Mouse (Mus musculus): Measurements from ENCODE around the gene Morc3. TPM values are rescaled to one million over a fixed set of nuclear protein-coding genes. Genes with fewer than 3 reads are reported as not detected.

Morc3 gene
- polyA plus RNA-seq, 1 experiment from 2014 or later = 11.7 TPM

GRCm38 (mm10) chr16:93799071-93799470 lies 32.9 kb upstream of the Morc3 start:
- 65% methylated on average over 3 of the region's 3 CpGs for WGBS (ENCODE audit: insufficient replicate concordance)
- DNase-seq (no peak), ATAC-seq (no peak)
- Histone ChIP-seq H3K36me3 (replicated peaks; ENCODE audit: insufficient read depth, low read length) (peaks cover 13% of the 10 kb centered on the region), H3K4me1 (ENCODE audit: insufficient read depth) (peaks cover 24% of the 10 kb centered on the region), H3K4me3 (ENCODE audit: low read depth, low read length) (no peak overlapping the region), H3K9ac (replicated peaks) (no peak overlapping the region), H3K27ac (ENCODE audit: low read depth) (0 out of 2 replicates have a peak overlapping the region, but pooled peaks have one; percentile 49), H3K9me3 (ENCODE audit: low read length) (no peaks in the 10 kb centered on the region), H3K4me2 (ENCODE audit: low read depth, low read length) (no peak overlapping the region), H3K27me3 (ENCODE audit: insufficient read depth, low read length) (no peaks in the 10 kb centered on the region)
- TF ChIP-seq EP300 (IDR thresholded peaks at IDR 0.05; ENCODE audit: low read depth) = no peak
- no peak for TF ChIP-seq CTCF (IDR thresholded peaks at IDR 0.05; ENCODE audit: low read depth)

GRCm38 (mm10) chr16:93799936-93800335 lies 32.0 kb upstream of the Morc3 start:
- ATAC-seq (no peak), DNase-seq (no peak)
- Histone ChIP-seq H3K27me3 (ENCODE audit: insufficient read depth, low read length) (no peaks in the 10 kb centered on the region), H3K4me2 (ENCODE audit: low read depth, low read length) (no peak overlapping the region), H3K4me1 (ENCODE audit: insufficient read depth) (peaks cover 24% of the 10 kb centered on the region), H3K9ac (replicated peaks) (no peak overlapping the region), H3K9me3 (ENCODE audit: low read length) (no peaks in the 10 kb centered on the region), H3K27ac (ENCODE audit: low read depth) (no peak overlapping the region), H3K36me3 (replicated peaks; ENCODE audit: insufficient read depth, low read length) (peaks cover 17% of the 10 kb centered on the region), H3K4me3 (ENCODE audit: low read depth, low read length) (no peak overlapping the region)
- TF ChIP-seq EP300 (IDR thresholded peaks at IDR 0.05; ENCODE audit: low read depth) (no peak), CTCF (IDR thresholded peaks at IDR 0.05; ENCODE audit: low read depth) (no peak)
- 90% methylated on average over 16 of the region's 16 CpGs for WGBS (ENCODE audit: insufficient replicate concordance)

GRCm38 (mm10) chr16:93807167-93807566 lies 24.8 kb upstream of the Morc3 start:
- no peak for ATAC-seq
- Histone ChIP-seq H3K27me3 (ENCODE audit: insufficient read depth, low read length) (no peaks in the 10 kb centered on the region), H3K27ac (ENCODE audit: low read depth) (no peak overlapping the region), H3K9ac (replicated peaks) (no peak overlapping the region), H3K4me1 (ENCODE audit: insufficient read depth) (peaks cover 13% of the 10 kb centered on the region), H3K36me3 (replicated peaks; ENCODE audit: insufficient read depth, low read length) (peaks cover 30% of the 10 kb centered on the region), H3K4me2 (ENCODE audit: low read depth, low read length) (no peak overlapping the region), H3K9me3 (ENCODE audit: low read length) (no peaks in the 10 kb centered on the region), H3K4me3 (ENCODE audit: low read depth, low read length) (no peak overlapping the region)
- WGBS (ENCODE audit: insufficient replicate concordance) = 86% methylated on average over 6 of the region's 6 CpGs
- DNase-seq = no peak
- TF ChIP-seq EP300 (IDR thresholded peaks at IDR 0.05; ENCODE audit: low read depth) (no peak), CTCF (IDR thresholded peaks at IDR 0.05; ENCODE audit: low read depth) (no peak)

- no peak overlapping the region for H3K4me2 ChIP-seq (ENCODE audit: low read depth, low read length)
- ATAC-seq (0 out of 2 replicates have a peak, but pooled peaks have one; percentile 26), DNase-seq (no peak)
- peaks cover 13% of the 10 kb centered on the region for H3K4me1 ChIP-seq (ENCODE audit: insufficient read depth)
- 0 out of 2 replicates have a peak overlapping the region, but pooled peaks have one; percentile 9 for H3K27ac ChIP-seq (ENCODE audit: low read depth)
- H3K4me3 ChIP-seq (ENCODE audit: low read depth, low read length) = no peak overlapping the region
- TF ChIP-seq EP300 (IDR thresholded peaks at IDR 0.05; ENCODE audit: low read depth) (no peak), CTCF (IDR thresholded peaks at IDR 0.05; ENCODE audit: low read depth) (no peak)
- H3K9ac ChIP-seq (replicated peaks) = no peak overlapping the region
- WGBS (ENCODE audit: insufficient replicate concordance) = 50% methylated on average over 8 of the region's 8 CpGs
- no peaks in the 10 kb centered on the region for H3K27me3 ChIP-seq (ENCODE audit: insufficient read depth, low read length)
- H3K36me3 ChIP-seq (replicated peaks; ENCODE audit: insufficient read depth, low read length) = peaks cover 35% of the 10 kb centered on the region
- no peaks in the 10 kb centered on the region for H3K9me3 ChIP-seq (ENCODE audit: low read length)
Observed at GRCm38 (mm10) chr16:93807961-93808554, 23.9 kb upstream of the Morc3 start.

GRCm38 (mm10) chr16:93815856-93816736 lies 15.8 kb upstream of the Morc3 start:
- Histone ChIP-seq H3K27ac (ENCODE audit: low read depth) (peak overlapping the region; percentile 95), H3K27me3 (ENCODE audit: insufficient read depth, low read length) (no peaks in the 10 kb centered on the region), H3K9me3 (ENCODE audit: low read length) (no peaks in the 10 kb centered on the region), H3K4me1 (ENCODE audit: insufficient read depth) (peaks cover 33% of the 10 kb centered on the region), H3K4me3 (ENCODE audit: low read depth, low read length) (peak overlapping the region; percentile 28), H3K36me3 (replicated peaks; ENCODE audit: insufficient read depth, low read length) (peaks cover 5% of the 10 kb centered on the region), H3K4me2 (ENCODE audit: low read depth, low read length) (peak overlapping the region; percentile 63), H3K9ac (replicated peaks) (peak overlapping the region; percentile 60)
- ATAC-seq (peak; percentile 88), DNase-seq (peak; percentile 87)
- WGBS (ENCODE audit: insufficient replicate concordance) = 29% methylated on average over 20 of the region's 20 CpGs
- TF ChIP-seq CTCF (IDR thresholded peaks at IDR 0.05; ENCODE audit: low read depth) (no peak), EP300 (IDR thresholded peaks at IDR 0.05; ENCODE audit: low read depth) (peak; percentile 63; the same call in 1 of the 2 replicates)

GRCm38 (mm10) chr16:93816861-93817260 lies 15.1 kb upstream of the Morc3 start:
- Histone ChIP-seq H3K9me3 (ENCODE audit: low read length) (no peaks in the 10 kb centered on the region), H3K36me3 (replicated peaks; ENCODE audit: insufficient read depth, low read length) (peaks cover 5% of the 10 kb centered on the region), H3K4me3 (ENCODE audit: low read depth, low read length) (0 out of 2 replicates have a peak overlapping the region, but pooled peaks have one; percentile 28), H3K27ac (ENCODE audit: low read depth) (peak overlapping the region; percentile 95), H3K4me1 (ENCODE audit: insufficient read depth) (peaks cover 33% of the 10 kb centered on the region), H3K9ac (replicated peaks) (peak overlapping the region; percentile 60), H3K27me3 (ENCODE audit: insufficient read depth, low read length) (no peaks in the 10 kb centered on the region), H3K4me2 (ENCODE audit: low read depth, low read length) (peak overlapping the region; percentile 63)
- 36% methylated on average over 7 of the region's 7 CpGs for WGBS (ENCODE audit: insufficient replicate concordance)
- TF ChIP-seq EP300 (IDR thresholded peaks at IDR 0.05; ENCODE audit: low read depth) = no peak
- no peak for TF ChIP-seq CTCF (IDR thresholded peaks at IDR 0.05; ENCODE audit: low read depth)
- DNase-seq (no peak), ATAC-seq (peak; percentile 11)
